Mouse (Mus musculus): ENCODE measurements around the gene Bloc1s4. TPM values are rescaled to one million over a fixed set of nuclear protein-coding genes. Genes with fewer than 3 reads are reported as not detected.

Gene Bloc1s4
- total and polyA plus RNA-seq, 3 experiments = 20.9 to 23.3 (median 21.2) TPM

DNA sequence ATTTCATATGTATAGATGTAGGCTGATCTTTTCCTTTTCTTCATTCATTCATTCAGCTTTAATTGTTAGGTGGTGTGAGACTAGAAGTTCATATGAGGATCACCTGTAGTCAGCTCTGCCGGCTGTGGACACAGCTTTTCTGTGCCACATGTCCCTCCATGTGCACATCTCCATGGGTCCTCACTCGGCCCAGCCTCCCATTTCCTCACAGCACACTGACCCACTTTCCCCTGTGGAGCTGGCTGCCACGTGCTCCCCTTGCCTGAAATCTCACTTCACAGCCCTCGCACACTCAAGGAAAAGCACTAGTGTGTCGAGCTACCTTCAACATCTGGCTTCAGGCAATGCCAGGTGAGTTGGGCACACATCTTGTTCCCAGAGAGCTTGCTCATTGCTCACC is 29.3 kb downstream of the Bloc1s4 start:
- dilution Hi-C loops (cut with MboI; ENCODE audit: extremely low pct_ligation_motif_present, extremely low pct_unique_long_range_greater_than_20kb, low sequenced_read_pairs) = no loop called here
- Histone ChIP-seq H3K79me2 (replicated peaks; ENCODE audit: control insufficient read depth, extremely low read depth, insufficient read depth, poor library complexity, severe bottlenecking) (no peaks in the 10 kb centered on the region), H3K4me1 (ENCODE audit: control insufficient read depth in 1 of 2, insufficient read depth in 2 of 2) (peaks cover 7 to 15% of the 10 kb centered on the region in 2 experiments; a peak in 2 of 4 replicates), H3K27ac (ENCODE audit: insufficient read depth, low read depth) (no peak overlapping the region), H3K4me3 (replicated peaks in 1 of 3; ENCODE audit: low read depth in 2 of 3, low read length in 2 of 3, poor library complexity in 1 of 3) (no peak overlapping the region), H3K4me2 (ENCODE audit: insufficient read depth, low read depth, poor library complexity, severe bottlenecking) (no peak overlapping the region), H3K27me3 (replicated peaks) (no peaks in the 10 kb centered on the region), H3K9ac (ENCODE audit: insufficient read depth, low read depth) (no peak overlapping the region), H3K9me3 (replicated peaks; ENCODE audit: low read length) (no peaks in the 10 kb centered on the region), H3K36me3 (replicated peaks in 1 of 2; ENCODE audit: control insufficient read depth in 1 of 2, insufficient read depth in 1 of 2, low read length in 1 of 2) (no peaks in the 10 kb centered on the region)
- no peak for TF ChIP-seq EP300 (IDR thresholded peaks at IDR 0.05; ENCODE audit: low read length)
- TF ChIP-seq ZC3H11A (IDR thresholded peaks at IDR 0.05; ENCODE audit: low read depth, low read length) = no peak
- TF ChIP-seq HCFC1 (IDR thresholded peaks at IDR 0.05; ENCODE audit: low read depth, low read length) = no peak
- TF ChIP-seq SMC3 (IDR thresholded peaks at IDR 0.05; ENCODE audit: low read depth, low read length) = no peak
- no peak for TF ChIP-seq RAD21 (IDR thresholded peaks at IDR 0.05; ENCODE audit: low read depth, low read length)
- no peak for TF ChIP-seq KAT2A (IDR thresholded peaks at IDR 0.05; ENCODE audit: insufficient replicate concordance, low read length)
- no peak for TF ChIP-seq ZKSCAN1 (IDR thresholded peaks at IDR 0.05; ENCODE audit: borderline replicate concordance, low read depth, low read length)
- TF ChIP-seq GABPA (IDR thresholded peaks at IDR 0.05; ENCODE audit: insufficient replicate concordance, low read depth, low read length) = no peak
- no peak for TF ChIP-seq ZMIZ1 (IDR thresholded peaks at IDR 0.05; ENCODE audit: low read depth, low read length)
- DNase-seq (ENCODE audit: extremely low read depth) = no peak
- in situ Hi-C loops (cut with MboI; ENCODE audit: low pct_ligation_motif_present, low pct_unique_long_range_greater_than_20kb, low sequenced_read_pairs) = no loop called here

- H3K4me2 ChIP-seq (ENCODE audit: insufficient read depth, low read depth, poor library complexity, severe bottlenecking) = no peak overlapping the region
- in situ Hi-C loops (cut with MboI; ENCODE audit: low pct_ligation_motif_present, low pct_unique_long_range_greater_than_20kb, low sequenced_read_pairs) = no loop called here
- H3K27me3 ChIP-seq (replicated peaks) = no peaks in the 10 kb centered on the region
- no peaks in the 10 kb centered on the region for H3K36me3 ChIP-seq (replicated peaks in 1 of 2; ENCODE audit: control insufficient read depth in 1 of 2, insufficient read depth in 1 of 2, low read length in 1 of 2)
- H3K9ac ChIP-seq (ENCODE audit: insufficient read depth, low read depth) = no peak overlapping the region
- dilution Hi-C loops (cut with MboI; ENCODE audit: extremely low pct_ligation_motif_present, extremely low pct_unique_long_range_greater_than_20kb, low sequenced_read_pairs) = no loop called here
- H3K4me3 ChIP-seq (replicated peaks in 1 of 3; ENCODE audit: low read depth in 2 of 3, low read length in 2 of 3, poor library complexity in 1 of 3) = no peak overlapping the region
- TF ChIP-seq CTCF (conservative IDR thresholded peaks at IDR 0.05 in 1 of 2, IDR thresholded peaks at IDR 0.05 in 1 of 2; ENCODE audit: low read depth in 2 of 2, low read length in 2 of 2) = no peak
- TF ChIP-seq JUN (IDR thresholded peaks at IDR 0.05; ENCODE audit: insufficient read depth, low read depth, low read length) = no peak
- TF ChIP-seq MAX (IDR thresholded peaks at IDR 0.05; ENCODE audit: low read length) = no peak
- TF ChIP-seq ZMIZ1 (IDR thresholded peaks at IDR 0.05; ENCODE audit: low read depth, low read length) = no peak
- no peak for TF ChIP-seq HCFC1 (IDR thresholded peaks at IDR 0.05; ENCODE audit: low read depth, low read length)
- no peak for TF ChIP-seq ZNF384 (IDR thresholded peaks at IDR 0.05; ENCODE audit: low read depth, low read length)
- no peak for TF ChIP-seq MYC (IDR thresholded peaks at IDR 0.05; ENCODE audit: low read depth, low read length)
- no peaks in the 10 kb centered on the region for H3K79me2 ChIP-seq (replicated peaks; ENCODE audit: control insufficient read depth, extremely low read depth, insufficient read depth, poor library complexity, severe bottlenecking)
- no peak overlapping the region for H3K27ac ChIP-seq (ENCODE audit: insufficient read depth, low read depth)
- DNase-seq (ENCODE audit: extremely low read depth) = no peak
- no peaks in the 10 kb centered on the region for H3K9me3 ChIP-seq (replicated peaks; ENCODE audit: low read length)
- H3K4me1 ChIP-seq (ENCODE audit: control insufficient read depth in 1 of 2, insufficient read depth in 2 of 2) = peaks cover 11 to 19% of the 10 kb centered on the region in 2 experiments; a peak in 3 of 4 replicates
These were observed 30.6 kb downstream of the Bloc1s4 start for GRCm38 (mm10) chr5:36717889-36718288.

- in situ Hi-C loops (cut with MboI; ENCODE audit: low pct_ligation_motif_present, low pct_unique_long_range_greater_than_20kb, low sequenced_read_pairs) = no loop called here
- H3K27me3 ChIP-seq (replicated peaks) = no peaks in the 10 kb centered on the region
- no peak for DNase-seq (ENCODE audit: extremely low read depth)
- peaks cover 17 to 20% of the 10 kb centered on the region in 2 experiments for H3K4me1 ChIP-seq (ENCODE audit: control insufficient read depth in 1 of 2, insufficient read depth in 2 of 2)
- no peaks in the 10 kb centered on the region for H3K79me2 ChIP-seq (replicated peaks; ENCODE audit: control insufficient read depth, extremely low read depth, insufficient read depth, poor library complexity, severe bottlenecking)
- no peaks in the 10 kb centered on the region for H3K9me3 ChIP-seq (replicated peaks; ENCODE audit: low read length)
- no peak overlapping the region for H3K27ac ChIP-seq (ENCODE audit: insufficient read depth, low read depth)
- no peaks in the 10 kb centered on the region for H3K36me3 ChIP-seq (replicated peaks in 1 of 2; ENCODE audit: control insufficient read depth in 1 of 2, insufficient read depth in 1 of 2, low read length in 1 of 2)
- no peak for TF ChIP-seq KAT2A (IDR thresholded peaks at IDR 0.05; ENCODE audit: insufficient replicate concordance, low read length)
- TF ChIP-seq USF1 (IDR thresholded peaks at IDR 0.05; ENCODE audit: low read depth, low read length) = no peak
- no peak for TF ChIP-seq CTCF (conservative IDR thresholded peaks at IDR 0.05 in 1 of 2, IDR thresholded peaks at IDR 0.05 in 1 of 2; ENCODE audit: low read depth in 2 of 2, low read length in 2 of 2)
- TF ChIP-seq JUND (conservative IDR thresholded peaks at IDR 0.05; ENCODE audit: low read depth, low read length) = no peak
- no peak for TF ChIP-seq RCOR1 (conservative IDR thresholded peaks at IDR 0.05; ENCODE audit: low read depth, low read length)
- TF ChIP-seq ZKSCAN1 (IDR thresholded peaks at IDR 0.05; ENCODE audit: borderline replicate concordance, low read depth, low read length) = no peak
- no peak for TF ChIP-seq MAX (IDR thresholded peaks at IDR 0.05; ENCODE audit: low read length)
- no peak for TF ChIP-seq EP300 (IDR thresholded peaks at IDR 0.05; ENCODE audit: low read length)
- no peak for TF ChIP-seq ETS1 (conservative IDR thresholded peaks at IDR 0.05; ENCODE audit: low read depth, low read length)
- no peak for TF ChIP-seq SIN3A (IDR thresholded peaks at IDR 0.05; ENCODE audit: low read length)
- TF ChIP-seq PAX5 (IDR thresholded peaks at IDR 0.05; ENCODE audit: low read length) = no peak
- TF ChIP-seq MXI1 (IDR thresholded peaks at IDR 0.05; ENCODE audit: low read depth, low read length) = no peak
- TF ChIP-seq USF2 (conservative IDR thresholded peaks at IDR 0.05; ENCODE audit: low read depth, low read length) = no peak
- TF ChIP-seq ZC3H11A (IDR thresholded peaks at IDR 0.05; ENCODE audit: low read depth, low read length) = no peak
- H3K9ac ChIP-seq (ENCODE audit: insufficient read depth, low read depth) = no peak overlapping the region
- no peak overlapping the region for H3K4me2 ChIP-seq (ENCODE audit: insufficient read depth, low read depth, poor library complexity, severe bottlenecking)
- dilution Hi-C loops (cut with MboI; ENCODE audit: extremely low pct_ligation_motif_present, extremely low pct_unique_long_range_greater_than_20kb, low sequenced_read_pairs) = no loop called here
- H3K4me3 ChIP-seq (replicated peaks in 1 of 3; ENCODE audit: low read depth in 2 of 3, low read length in 2 of 3, poor library complexity in 1 of 3) = no peak overlapping the region
These were observed 31.6 kb downstream of the Bloc1s4 start for GRCm38 (mm10) chr5:36716816-36717215.
